Mouse (Mus musculus) megakaryocyte-erythroid progenitor cell, adult 5-6 weeks (primary cell): ENCODE data around the gene Wdr11. TPM values are rescaled to one million over a fixed set of nuclear protein-coding genes. Genes with fewer than 3 reads are reported as not detected.

Source experiments
- ATAC-seq: replicated peaks from 2 replicates; pipeline ENCODE4 v1.8.0; 2016; ENCODE audit warnings: mild to moderate bottlenecking, inconsistent platforms; ENCODE audit not compliant: severe bottlenecking, poor library complexity, low FRiP score, low TSS enrichment
- total RNA-seq, 2 experiments: library from RNA; stranded (forward) in 1 of 2; stranded (reverse) in 1 of 2; fragments of 200-1000, 215-1000 nt in 1 of 2; fragments of >200 nt in 1 of 2; fragmentation: Nextera tagmentation in 1 of 2; gene quantifications; 2 replicates each; pipeline ENCODE4 v1.2.3; 2014 to 2017

Wdr11 gene
- 28.5 and 32.7 TPM in 2 replicates for total RNA-seq (2014; fragmentation: Nextera tagmentation)
- total RNA-seq (2017) = 24.9 and 26.0 TPM in 2 replicates

DNA sequence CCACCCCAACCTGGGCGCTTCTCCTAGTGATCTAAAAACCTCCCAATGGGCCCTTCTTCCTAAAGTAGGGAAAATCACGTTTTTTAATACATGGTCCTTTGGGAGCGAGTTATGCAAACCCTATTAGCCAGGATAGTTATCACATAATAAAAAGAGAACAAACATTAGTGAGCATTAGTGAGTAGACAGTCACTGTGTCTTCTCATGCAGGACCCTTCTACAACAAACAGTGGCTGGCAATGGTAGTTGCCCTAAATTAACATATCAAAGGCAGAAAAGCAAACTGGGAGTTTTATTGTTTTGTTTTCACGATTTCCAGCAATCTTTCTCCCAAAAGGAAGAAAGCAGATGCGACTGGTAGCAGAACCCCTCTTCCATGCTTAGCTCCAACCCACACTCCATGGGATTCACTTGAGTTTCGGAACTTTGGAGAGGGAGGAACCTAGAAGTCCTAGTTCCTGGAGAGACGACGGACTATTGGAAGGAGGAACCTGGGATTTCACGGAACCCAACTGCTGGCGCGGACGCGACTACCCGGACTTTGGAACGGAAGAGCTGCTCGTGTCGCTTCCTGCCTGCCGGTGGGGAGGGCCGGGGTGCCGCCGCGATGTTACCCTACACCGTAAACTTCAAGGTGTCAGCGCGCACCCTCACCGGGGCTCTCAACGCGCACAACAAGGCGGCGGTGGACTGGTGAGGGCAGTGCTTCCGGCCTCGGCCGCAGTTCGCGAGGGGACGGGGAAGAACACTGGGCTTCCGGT is at the start of gene Wdr11:
Wdr11 (plus strand) TSS at position 493 of the 761 bp plus-strand sequence.
- peak; percentile 95 for ATAC-seq

- no peak for ATAC-seq
These were observed 24.1 kb upstream of the Wdr11 start for GRCm38 (mm10) chr7:129567541-129567940.

DNA sequence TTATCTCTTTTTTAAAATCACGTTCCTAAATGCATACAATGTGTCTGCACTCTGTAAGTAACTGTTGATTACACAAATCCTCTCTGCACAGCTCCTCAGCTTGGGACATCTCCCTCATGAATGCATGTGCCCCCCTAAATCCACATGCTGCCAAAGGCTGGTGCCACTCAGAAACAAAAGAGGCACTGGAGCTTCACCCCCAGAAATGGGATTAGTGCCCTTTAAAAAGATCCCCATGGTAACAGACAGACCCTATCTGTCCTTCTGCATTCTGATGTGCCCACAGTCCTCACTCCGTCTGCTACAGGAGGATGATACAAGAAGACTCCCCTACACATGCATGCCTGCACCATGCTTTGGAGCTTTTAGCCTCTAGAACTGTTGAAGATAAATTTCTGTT is 23.3 kb upstream of the Wdr11 start:
- no peak for ATAC-seq

- ATAC-seq = no peak
These were observed 17.2 kb upstream of the Wdr11 start for GRCm38 (mm10) chr7:129574471-129574870.

DNA sequence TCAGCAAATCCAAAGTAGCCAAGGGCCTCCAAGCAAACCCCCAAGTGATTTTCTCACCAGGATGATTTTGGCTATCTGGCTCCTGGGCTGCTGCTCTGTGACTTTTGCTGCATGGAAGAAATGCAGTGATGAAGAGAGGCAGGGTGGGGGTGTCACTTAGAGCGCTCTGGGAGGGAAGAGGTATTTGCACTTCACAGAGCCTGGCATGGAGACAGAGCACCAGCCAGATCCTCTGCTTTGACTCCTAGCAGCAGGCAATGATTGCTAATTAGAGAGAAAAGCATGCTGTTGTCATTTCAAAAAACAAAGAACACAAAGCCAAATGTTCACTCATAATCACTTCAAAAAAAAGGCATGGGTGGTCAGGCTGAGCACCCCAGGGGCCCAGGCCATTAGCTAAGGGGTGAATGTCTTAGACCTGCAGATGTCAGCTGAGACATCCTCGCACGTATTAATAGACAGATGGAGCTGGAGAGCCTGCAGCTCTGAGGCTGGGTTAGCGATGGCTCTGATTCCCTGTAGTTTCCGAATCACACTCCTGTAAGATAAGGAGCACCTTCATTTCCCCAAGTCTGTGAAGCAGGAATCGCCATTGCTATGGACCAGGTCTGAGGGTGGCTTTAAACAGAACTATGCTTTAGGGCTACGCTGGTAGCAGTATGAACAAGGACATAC is 16.4 kb upstream of the Wdr11 start:
- no peak for ATAC-seq

GRCm38 (mm10) chr7:129592132-129592745 is 576 bp downstream of the Wdr11 start:
- ATAC-seq = peak; percentile 47

GRCm38 (mm10) chr7:129597186-129597585 is 5.5 kb downstream of the Wdr11 start:
- ATAC-seq = no peak

DNA sequence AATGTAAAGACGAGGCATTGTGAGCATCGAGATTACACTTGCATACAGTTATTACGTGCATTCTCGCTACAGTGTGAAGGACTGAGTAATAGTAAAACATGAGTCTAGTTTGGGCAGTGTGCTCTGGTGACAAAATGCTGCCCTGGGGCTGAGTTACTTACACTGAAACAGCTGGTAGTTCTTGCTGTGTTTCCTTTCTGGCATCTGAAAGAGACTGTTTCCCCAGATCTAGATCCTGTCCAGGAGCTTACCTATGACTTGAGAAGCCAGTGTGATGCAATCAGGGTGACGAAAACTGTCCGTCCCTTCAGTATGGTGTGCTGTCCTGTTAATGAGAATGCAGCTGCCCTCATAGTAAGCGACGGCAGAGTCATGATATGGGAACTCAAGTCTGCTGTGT is 14.6 kb downstream of the Wdr11 start:
- ATAC-seq = no peak

DNA sequence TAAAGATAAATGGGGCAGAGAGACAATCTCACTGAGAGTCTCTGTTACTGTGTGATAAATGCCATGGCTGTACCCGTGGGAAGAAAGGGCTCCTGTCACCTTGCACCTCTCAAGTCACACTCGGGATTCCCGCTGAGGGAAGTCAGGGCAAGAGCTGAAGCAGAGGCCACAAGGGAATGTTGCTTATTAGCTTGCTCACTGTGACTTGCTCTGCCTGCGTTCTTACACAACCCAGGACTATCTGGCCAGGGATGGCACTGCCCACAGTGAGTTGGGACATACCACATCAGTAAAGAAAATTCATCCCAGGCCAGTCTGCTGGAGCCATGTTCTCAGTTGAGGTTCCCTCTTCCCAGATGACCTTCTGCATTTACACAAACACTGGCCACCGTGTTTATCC is 29.5 kb downstream of the Wdr11 start:
- no peak for ATAC-seq

DNA sequence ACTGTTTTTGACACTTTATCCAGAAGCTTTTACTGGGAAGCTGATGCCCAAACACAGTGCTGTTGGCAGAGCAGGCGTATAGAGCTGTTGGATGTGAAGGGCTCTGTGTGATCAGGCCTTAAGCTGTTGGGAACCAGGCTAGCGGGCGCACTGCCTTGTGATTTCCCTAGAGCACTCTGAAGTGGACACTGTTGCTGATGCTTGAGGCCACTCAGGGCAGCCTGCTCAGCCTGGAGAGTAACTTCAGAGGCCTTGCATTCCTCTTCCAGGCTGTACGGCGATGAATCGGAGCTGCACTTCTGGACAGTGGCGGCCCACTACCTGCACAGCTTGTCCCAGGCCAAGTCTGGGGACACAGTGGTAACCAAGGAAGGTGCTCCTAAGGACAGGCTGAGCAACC is 38.7 kb downstream of the Wdr11 start:
- no peak for ATAC-seq

DNA sequence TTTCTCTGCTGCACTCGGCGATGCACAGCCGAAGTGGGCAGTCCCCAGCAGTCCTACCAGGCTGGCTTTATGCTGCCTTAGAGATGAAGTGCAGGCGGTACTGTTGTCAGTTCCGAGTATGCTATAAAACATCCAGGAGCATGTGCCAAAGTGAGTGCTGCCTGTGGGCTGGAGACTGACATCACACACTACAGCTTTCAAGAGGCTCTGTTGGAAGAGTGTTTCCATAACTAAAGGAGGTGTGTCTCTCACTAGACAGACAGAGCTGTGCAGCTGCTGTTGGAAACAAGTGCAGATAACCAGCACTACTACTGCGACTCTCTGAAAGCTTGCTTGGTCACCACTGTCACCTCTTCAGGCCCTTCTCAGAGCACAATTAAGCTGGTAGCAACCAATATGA is 39.8 kb downstream of the Wdr11 start:
- no peak for ATAC-seq

- no peak for ATAC-seq
These were observed 44.4 kb downstream of the Wdr11 start for GRCm38 (mm10) chr7:129635898-129636640.

GRCm38 (mm10) chr7:129636992-129637391 is 45.3 kb downstream of the Wdr11 start:
- no peak for ATAC-seq

GRCm38 (mm10) chr7:129637906-129638475 is 46.3 kb downstream of the Wdr11 start:
- ATAC-seq = no peak

- no peak for ATAC-seq
These were observed 47.3 kb downstream of the Wdr11 start for GRCm38 (mm10) chr7:129639006-129639405.

DNA sequence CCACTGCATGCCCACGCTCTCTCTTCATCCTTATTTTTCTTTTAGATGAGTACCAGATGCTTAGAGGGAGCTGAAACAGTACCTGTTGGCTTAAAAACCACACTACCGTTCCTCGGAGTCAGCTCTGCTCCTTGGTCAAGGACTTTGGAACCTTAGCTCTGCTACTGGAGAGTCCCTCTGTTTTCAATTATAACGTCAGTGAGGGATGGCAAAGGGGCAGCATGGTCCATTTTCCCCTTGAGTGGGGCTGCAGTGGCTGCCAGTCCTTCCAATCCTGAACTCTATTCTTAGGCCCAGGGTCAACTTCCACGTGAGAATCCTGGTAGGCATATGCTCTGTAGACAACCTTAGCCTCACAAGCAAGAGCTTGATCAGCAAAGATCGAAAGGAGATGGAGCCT is 48.2 kb downstream of the Wdr11 start:
- ATAC-seq = no peak

- ATAC-seq = no peak
These were observed 51.6 kb downstream of the Wdr11 start for GRCm38 (mm10) chr7:129643290-129643689.

DNA sequence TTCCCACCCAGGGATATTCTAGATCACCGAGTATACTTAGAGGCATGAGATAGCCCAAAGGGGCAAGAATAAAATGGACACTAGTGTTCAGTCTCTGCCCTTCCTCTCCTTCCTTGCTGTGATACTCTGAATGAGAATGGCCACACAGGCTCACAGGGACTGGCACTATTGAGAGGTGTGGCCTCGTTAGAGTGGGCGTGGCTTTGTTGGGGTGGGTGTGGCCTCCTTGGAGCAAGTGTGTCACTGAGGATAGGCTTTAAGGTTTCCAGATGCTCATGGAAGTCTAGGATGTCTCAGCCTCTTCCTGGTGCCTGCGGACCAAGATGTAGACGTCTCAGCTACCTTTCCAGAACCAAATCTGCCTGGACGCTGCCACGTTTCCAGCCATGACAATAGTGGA is 56.1 kb downstream of the Wdr11 start:
- ATAC-seq = peak; percentile 64

DNA sequence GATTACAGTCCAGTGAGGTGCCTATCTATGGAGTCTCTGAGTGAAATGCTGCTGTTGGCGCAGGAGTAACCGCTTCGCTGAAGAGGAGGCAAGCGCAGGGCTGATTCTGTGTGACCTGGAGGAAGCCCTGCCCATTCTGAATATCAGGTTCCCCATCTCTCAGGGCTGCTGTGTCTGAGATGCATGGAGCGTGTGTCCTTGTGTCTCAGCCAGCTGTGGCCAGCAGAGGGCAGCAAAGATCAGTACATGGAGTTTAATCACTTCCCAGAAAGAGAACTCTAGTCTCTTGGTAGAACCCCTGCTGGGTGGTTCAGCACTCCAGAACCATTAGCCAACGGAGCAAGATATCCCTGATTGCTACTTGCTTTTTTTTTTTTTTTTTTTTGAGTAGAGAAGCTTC is 57.3 kb downstream of the Wdr11 start:
- peak; percentile 85 for ATAC-seq

- ATAC-seq = no peak
These were observed 59.1 kb downstream of the Wdr11 start for GRCm38 (mm10) chr7:129650717-129651116.
